Mouse (Mus musculus) layer of hippocampus, adult 18-20 months (tissue): ENCODE data around the gene Mex3a. TPM values are rescaled to one million over a fixed set of nuclear protein-coding genes. Genes with fewer than 3 reads are reported as not detected.
A peak's percentile ranks its signal among the peaks of the same experiment; 100 is the strongest.

Experiments used
- DNase-seq, 2 experiments: peaks; one replicate each; pipeline ENCODE4 v3.0.0; 2022; ENCODE audit warnings: low spot score in 2 of 2
- long read RNA-seq: library from polyadenylated mRNA; stranded (forward); transcript quantifications from one replicate; pipeline ENCODE4 v2.0.0, GENCODE M21; 2021
- total RNA-seq, 2 experiments: library from RNA; stranded (reverse); gene quantifications; 2 replicates each; pipeline ENCODE4 v1.2.3; 2021

The Mex3a gene
- 1 to 10 TPM; 2.0 to 2.2 TPM for total RNA-seq
- long read RNA-seq: 0 reads

DNA sequence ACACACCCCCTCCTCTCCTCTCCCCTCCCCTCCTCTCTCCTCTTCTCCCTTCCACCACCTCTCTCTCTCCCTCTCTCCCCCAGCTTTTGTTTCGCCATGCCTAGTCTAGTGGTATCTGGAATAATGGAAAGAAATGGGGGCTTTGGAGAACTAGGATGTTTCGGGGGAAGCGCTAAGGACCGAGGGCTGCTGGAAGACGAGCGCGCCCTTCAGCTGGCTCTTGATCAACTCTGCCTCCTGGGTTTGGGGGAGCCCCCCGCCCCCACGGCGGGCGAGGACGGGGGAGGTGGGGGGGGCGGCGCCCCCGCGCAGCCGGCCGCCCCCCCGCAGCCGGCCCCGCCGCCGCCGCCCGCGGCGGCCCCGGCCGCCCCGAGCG, at the start of gene Mex3a:
Gene Mex3a (plus strand): TSS at position 97 of the 376 bp plus-strand sequence.
- DNase-seq: no peak

DNA sequence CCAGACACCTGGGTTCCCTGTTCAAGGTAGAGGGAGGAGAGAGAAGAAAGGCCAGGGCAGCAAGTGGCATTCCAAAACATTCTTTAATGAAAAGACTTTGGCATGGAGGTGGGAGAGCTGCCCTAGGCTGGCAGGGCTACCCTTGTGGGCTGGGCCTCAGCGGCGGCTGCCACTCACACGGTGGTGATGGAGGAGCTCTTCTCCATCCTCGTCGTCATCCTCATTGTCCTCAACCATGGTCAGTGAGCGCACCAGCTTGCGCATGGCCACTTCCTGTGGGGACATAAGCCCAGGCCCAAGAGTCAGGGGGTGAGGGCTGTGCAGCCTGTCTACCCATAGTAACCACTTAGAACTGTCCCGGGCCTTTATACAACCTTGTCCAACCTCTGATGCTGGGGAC, 49.1 kb upstream of the Mex3a start:
- DNase-seq: no peak

DNA sequence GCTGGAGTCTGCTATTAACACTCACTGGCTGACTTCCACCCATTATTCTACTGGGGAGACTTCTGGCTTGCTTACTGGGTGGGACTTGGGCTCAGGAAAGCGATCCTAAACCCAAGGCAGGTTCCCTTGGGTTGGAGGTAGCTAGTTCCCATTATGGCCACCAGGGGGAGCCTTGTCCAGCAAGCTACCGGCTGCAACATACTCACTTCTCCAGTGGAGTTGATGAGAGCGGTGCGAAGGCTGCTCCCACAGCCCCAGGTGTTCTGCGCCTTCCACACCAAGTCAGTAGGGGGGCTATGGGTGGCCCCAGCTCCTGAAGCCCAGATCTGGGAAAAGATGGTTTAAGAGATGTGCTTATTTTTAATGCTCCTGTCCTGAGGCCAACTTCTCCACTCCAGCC, 48.6 kb upstream of the Mex3a start:
- DNase-seq: peak in 1 of 2 experiments; percentile 81

DNA sequence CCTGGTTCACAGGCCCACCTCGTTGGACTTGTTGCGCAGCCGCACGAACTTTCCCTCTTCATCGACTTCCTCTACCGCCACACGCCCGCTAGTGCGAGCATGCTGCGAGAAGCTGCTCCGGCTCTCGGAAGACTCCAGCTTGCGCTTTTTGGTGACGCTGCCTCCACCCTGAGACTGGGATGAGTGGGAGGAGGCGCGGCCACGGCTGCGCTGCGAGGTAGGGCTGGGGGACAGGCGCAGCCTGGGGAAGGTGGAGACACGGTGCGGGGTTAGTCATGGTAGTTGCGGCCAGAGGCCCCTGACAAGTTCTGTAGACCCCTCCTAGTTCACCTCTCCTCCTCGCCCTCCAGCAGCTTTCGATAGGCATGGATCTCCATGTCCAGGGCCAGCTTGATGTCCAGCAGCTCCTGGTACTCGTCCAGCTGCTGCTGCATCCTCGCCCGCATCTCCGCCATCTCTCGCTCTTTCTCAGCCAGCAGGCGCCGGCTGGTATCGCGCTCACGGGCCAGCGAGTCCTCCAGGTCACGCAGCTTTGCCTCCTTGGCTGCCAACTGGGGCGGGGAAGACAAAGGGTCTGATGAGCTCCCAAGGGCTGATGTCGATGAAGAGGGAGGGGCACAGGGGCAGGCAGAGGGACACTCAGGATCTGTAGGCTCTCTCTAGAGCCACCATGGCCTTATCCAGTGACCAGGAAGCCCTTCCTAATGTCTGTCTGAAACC, 47.4 kb upstream of the Mex3a start:
- peak in 1 of 2 experiments; percentile 34 for DNase-seq

DNA sequence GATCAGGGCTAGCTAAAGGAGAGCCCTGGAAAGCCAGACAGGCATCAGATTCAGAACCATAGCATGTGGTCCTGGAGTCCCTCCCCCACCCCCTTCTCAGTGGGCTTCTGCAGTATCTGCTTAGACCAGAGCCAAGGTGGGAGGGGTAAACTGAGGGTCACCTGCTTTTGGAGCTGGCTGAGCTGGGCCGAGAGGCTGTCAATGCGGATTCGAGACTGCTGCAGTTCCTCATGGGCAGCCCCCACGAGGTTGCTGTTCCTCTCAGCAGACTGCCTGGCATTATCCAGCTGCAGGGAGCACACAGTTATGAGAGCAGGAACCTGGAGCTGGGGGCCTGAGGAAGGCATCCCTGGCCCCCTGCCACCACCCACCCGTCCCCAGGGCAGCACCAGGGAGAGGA, 46.2 kb upstream of the Mex3a start:
- DNase-seq: no peak

DNA sequence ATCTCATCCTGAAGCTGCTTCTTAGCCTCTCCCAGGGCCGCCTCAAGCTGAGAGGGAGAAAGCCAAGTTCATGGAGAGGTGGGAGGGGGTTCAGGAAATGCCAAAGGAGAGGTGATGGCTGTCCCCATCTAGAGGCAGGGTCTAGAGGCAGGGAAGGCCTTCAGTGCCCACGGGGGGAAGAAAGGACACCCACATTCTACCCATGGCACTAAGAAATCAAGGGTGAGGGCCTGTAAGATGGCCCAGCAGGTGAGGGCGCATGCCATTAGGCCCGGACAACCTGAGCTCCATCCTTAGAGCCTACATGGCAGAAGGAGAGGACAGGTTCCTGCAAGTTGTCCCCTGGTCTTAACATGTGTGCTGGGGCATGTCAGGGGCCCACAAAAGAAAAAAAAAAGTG, 45.3 kb upstream of the Mex3a start:
- DNase-seq: no peak

DNA sequence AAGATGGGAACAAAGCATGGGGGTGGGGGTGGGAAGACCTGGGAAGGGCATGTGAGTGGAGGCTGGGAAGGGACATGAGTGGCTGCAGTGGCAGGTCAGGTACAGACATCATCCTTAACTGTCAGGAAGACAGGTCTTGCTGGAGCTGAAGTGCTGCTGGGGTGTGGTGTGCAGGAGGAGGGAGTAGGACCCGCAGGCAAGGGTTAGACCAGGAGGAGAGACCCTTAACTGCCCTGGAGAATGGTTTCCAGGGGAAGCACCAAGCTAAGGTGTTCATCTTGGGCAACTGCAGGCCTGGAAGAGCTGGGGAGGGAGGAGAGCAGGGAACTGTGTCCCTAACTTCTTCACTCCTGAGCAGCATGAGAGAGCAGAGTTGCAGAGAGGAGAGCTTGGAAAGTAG, 44.8 kb upstream of the Mex3a start:
- no peak for DNase-seq

DNA sequence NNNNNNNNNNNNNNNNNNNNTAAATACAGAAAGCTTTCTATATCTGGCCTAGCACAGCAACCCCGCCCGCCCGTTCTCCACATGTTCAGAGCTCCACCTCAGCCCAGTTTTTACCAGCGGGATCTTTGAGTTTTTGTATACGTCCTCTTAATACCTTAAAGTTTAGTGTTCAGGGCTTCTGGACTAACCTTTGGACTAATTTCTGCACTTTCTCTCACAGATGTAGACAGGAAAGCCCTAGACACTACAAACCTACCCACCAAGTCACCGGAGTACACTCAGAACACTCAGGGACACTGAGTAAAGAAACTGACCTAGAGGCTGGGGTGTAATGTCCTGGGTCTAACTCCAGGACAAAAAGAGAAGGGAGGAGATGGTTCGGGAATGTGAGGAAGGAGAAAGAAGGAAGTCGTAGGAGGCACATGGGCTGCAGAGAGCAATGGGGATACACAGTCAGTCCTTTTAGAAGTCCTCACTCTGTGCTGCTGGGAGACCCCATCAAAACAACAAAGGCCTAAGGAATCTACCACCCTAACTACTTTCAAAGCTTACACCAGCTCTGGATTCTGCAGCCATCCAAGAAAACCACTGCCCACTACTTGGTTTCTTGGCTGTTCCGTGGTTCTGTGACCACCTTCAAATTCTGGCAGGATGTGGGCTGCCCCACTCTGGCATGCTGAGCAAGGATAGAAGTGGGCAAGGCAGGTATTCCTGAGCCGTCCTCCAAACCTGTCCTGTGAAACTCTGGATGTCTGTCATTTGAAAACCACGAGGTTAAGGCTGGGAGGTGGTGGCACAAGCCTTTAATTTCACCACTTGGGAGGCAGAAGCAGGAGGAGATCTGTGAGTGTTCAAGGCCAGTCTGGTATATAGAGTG, 38.3 kb upstream of the Mex3a start:
- no peak for DNase-seq

DNA sequence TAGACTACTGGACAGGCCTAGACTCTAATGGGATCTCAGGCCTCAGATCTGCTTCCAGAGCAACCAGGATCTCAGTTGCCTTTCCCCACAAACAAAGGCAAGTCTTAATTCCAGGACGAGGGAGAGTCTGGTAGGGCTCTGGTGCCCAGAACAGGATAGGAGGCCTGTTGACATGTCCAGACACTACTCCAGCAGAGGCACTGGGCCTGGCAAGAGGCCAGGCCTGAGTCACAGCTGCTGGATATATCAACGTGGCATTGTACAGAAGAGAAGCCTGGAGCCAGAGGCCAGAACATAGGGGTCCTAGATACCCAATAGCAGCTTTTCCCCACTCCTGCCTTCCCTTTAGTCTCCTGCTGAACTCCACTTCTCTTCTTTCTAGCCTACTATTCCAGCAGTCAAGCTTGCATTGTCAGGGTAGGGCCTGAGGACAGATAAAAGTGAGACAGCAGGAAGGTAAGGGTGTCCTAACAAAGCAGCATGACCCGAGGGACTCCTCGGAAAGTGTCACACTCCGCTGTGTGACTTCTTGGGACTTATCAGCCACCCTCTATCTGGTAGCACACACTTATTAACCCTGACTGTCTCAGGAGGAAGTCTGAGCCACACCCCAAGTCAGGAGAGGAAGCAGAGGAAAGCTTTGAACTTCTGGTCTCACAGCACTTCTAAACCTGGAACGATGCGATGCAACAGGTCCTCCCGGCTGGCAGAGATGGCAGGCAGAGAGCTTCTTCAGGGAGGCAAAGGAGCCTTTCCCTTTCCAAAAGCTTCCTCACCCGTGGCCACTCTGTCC, 37.2 kb upstream of the Mex3a start:
- peak in 1 of 2 experiments; percentile 63 for DNase-seq

DNA sequence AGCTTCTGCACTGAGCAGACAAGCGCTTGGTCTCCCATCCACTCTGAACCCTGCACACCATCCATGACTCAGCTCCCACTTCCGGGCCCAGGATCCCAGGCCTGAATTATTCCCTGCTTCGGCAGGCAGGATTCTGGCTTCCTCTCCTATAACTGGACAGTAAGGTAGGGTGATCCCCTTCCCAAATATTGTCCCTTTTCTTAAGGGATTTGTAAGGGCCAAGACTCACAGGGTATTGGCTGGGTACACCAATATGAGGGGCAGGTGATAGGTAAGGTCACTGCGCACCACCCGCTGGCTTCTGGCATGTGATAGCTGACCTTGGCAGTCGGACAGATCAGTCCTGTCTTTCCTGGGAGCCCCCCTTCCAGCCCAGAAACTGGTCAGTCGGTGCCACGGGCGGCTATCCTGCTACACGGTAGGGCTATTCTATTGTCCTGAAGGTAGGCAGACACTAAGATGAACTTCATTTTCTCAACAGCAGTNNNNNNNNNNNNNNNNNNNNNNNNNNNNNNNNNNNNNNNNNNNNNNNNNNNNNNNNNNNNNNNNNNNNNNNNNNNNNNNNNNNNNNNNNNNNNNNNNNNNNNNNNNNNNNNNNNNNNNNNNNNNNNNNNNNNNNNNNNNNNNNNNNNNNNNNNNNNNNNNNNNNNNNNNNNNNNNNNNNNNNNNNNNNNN, 36.3 kb upstream of the Mex3a start:
- no peak for DNase-seq

DNA sequence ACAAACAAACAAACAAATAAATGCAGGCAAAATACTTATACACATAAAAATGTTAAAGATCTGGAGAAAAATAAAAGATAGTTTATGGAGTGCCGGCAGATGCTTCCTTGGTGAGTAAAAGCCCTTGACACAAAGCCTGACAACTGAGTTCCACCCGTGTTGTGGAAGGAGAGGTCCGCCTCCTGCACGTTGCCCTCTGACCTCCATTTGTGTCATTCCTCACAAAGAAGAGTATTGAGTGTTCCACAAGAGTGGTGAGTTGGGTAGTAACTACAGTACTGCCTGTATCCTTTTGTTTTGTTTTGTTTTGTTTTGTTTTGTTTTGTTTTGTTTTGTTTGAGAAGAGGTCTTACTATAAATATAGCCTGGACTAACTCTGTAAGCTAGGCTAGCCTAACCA, 32.6 kb upstream of the Mex3a start:
- DNase-seq: no peak

DNA sequence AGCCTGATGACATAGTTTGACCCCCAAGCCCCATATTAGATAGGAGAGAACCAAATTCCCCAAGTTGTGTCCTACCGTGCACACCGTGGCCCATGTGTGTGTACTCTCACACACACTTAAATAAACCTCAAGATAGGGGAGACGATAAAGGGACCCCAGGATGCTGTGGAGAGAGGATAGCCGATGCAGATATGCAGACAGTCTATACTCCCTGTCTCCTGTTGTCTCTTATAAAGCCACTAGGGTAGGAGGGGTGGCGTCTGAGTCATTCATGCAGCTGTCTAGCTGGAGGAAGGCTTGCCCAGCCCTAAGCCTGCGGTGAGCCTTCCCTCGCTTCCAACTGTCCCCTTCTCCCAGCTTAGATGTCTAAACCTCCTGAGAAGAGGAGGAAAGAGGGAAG, 32.1 kb upstream of the Mex3a start:
- DNase-seq: no peak

DNA sequence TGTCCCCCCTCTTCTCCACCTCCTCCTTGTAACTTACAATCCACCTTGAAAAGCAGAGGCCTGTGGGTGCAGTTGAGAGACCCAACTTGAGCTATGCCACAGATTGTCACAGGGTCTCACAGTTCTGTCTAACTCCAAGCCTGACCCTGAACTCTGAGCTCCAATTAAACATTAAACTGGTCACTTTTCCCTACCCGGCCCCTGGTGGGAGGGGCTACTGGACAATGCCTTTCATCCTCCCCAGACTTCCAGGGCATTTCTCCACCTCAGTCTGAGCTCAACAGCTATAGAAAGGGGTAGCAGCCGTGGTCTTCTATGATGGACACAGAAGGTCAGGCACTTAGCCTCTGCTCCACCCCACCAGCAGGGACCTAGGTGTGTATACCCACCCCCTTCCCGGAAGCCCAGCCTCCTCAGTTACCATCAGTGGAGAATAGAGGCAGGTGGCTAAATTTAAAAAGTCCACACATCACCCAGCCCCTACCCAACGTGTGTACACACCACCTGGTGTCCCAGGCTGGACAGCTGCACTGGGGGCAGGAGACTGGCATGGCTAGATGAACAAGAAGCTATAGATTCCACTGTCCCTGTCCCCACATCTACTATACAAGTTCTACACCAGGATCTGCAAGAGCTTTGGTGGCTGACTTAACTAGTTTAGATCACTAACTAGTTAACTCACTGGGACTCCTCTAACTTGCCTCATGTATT, 31.4 kb upstream of the Mex3a start:
- DNase-seq: no peak

DNA sequence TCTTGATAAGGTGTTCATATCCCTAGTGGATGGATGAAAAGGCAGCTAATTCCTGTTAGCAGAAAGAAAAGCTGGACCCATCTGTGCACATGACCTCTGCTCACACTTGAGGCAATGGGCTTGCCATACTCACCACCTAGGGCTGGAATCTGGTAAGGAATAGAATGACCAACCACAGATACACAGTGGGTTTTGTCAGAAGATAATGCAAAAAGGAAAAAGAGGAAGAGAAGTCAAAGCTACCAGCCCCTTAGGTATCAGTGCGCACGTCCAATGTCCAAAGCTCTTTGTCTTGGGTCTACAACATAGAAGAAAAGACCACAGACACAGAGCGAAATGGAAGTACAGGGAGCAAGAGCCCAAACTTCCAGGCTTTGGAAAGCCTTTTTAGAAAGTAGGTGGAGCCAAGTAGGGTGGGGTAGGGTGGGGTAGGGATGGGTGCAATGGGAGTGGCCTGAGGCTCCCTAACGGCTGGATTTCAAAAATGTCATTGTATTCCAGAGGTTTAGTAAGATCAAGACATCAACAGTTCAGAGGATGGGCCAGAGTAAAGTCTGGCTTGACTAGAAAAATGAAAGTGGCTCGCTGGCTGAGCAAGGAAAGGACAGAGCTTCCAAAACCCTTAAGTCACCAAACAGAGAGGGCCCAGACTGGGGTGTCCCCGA, 30.7 kb upstream of the Mex3a start:
- no peak for DNase-seq

DNA sequence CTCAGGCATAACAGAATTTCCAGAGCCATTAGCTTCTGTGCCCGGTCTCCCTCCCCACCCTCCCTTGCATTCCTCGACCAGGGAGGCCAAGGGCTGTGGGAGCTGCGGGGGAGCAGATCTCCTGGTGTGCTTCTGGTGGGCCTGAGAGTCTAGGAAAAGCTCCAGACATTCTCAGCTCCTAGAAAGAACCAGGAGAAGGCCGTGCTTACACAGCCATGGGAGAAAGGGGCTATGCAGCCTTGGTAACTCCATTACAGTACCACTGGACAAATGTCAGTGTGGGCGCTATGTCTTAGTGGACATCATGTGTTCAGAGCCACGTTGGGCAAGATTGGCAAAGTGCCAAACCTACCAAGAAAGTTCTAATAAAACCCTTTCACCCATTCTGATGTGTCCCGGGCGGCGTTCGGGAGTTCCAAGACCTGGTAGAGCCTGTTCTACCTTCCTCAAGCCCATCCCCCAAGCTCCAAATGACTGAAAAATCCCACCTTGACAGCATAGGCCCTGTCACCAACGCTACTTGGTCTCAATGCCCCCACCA, 30.1 kb upstream of the Mex3a start:
- no peak for DNase-seq

DNA sequence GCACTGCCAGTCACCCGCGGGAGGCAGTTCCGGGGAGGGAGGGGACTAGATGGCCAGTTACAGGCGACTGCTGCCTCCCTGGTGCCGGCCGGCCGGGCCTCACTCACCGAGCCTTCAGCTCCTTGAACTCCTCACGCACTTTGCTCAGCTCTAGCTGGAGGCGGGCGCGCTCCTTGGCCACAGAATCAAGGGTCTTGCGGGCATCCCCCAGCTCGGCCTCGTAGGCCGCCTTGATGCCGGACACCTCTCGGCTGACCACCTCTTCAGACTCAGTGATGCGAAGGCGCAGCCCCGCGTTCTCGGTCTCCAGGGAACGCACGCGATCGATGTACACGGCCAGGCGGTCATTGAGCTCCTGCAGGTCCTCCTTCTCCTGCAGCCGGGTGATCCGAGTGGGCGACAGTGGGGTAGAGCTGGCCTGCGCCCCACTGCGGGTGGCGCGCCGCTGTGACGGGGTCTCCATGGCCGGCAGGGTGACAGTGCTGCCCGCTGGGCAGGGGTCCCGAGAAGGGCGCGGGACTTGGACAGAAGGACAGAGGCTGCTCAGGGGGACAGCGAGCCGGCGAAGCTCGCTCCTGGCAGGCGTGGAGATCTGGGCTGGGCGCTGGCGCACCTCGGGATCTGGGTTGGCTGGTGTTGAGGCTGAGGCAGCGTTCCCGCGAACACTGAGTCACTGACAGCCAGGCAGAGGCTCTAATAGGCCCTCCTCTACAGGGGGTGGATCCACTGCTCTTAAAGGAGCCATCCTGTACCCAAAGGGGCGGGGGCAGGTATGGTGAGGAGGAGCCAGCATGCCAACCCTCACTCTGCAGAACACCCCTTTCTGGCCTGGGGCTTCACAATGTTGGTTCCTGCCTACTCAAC, 29.3 kb upstream of the Mex3a start:
- DNase-seq: peak; percentile 87 to 94

DNA sequence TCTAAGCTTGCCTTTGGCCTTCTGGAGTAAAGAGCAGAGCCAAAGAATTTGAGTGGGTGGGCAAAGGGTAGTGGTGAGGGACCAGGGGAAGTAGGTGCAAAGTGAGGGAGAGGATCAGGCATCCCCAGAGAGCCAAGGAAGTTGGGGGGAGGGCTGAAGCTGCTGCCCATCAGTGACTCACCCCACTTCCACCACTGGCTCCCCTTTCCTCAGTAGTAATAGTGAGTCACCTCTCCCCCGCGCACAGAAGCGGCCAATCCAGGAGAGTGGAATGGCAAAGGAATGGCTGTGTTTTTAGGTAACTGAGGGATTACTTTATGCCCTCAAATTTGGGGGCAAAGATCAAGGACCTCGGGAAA, 28.7 kb upstream of the Mex3a start:
- no peak for DNase-seq

DNA sequence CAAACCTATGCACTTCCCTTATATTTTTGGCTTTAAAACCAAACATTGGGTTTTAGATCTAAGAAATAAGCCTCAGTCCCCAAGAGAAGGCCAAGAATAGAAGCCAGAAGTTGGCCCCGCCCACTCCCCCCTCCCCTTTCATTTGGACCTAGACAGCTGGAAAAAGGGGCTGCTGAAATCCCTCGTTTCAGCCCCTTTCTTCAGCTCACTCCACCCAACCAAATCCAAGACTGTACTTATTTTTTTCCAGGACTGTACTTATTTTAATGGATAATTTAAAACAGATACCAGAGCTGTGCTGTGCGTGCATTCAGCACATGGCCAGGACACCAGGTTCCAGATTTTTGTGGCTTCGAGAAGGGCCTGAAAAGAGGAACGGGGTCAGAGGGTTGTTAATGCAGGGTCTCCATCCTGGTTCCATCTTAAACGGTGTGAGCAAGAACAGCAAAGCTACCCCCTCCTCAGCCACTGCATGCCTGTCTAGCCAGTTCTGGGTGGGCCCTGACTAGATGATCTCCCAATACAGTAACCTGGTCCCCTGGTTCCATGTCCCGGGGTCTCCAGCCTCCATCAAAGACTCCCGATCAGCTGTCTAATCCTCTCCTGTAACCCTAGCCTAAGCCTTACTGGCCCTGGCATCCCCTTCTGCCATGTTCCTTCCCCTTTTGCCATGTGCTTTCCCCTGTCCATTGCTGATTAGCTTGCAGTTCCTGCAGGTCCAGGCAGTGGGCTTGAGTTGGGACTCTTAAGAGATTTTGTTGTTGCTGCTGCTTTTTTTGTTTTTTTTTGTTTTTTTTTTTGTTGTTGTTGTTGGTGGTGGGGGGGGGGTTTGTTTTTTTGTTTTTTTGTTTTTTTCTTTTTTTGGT, 28.1 kb upstream of the Mex3a start:
- DNase-seq: no peak
